Mouse (Mus musculus) heart, postnatal 0 days (tissue): Measurements from ENCODE around the gene Bid.

Experiments
- CTCF ChIP-seq: IDR thresholded peaks from 2 replicates; pipeline ENCODE4 v1.5.1; 2016; ENCODE audit warnings: antibody characterized with exemption, control low read depth, low read depth
- EP300 ChIP-seq: IDR thresholded peaks from 2 replicates; pipeline ENCODE4 v1.6.1; 2016; ENCODE audit warnings: antibody characterized with exemption, low read depth

DNA sequence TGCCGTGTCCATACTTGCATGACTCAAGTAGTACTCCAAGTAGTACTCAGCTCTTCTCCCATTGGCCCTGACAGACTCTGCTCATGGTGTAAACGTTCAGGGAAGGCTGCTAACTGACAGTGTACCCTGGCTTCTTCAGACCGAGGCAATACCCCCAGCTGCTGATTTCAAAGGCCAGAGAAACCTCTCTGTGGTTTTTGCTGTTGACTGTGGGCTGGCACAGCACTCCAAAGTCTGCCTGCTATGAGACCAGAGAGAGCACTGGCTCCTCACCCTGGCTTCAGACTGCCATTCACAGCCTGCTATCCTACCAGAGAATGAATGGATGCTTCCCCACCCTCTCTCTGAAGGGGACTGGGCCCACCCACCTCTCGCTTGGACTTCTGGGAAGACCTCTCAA, 40.7 kb upstream of the Bid start:
- TF ChIP-seq EP300 (no peak), CTCF (no peak)
